Mouse (Mus musculus) CH12.LX (cell line): Measurements from ENCODE around the gene Lamc2.

Source experiments
- CHD2 ChIP-seq: IDR thresholded peaks from 2 replicates; pipeline ENCODE4 v1.6.1; 2011; ENCODE audit warnings: low read length, improper control_type of control experiment
- CTCF ChIP-seq, 2 experiments: IDR thresholded peaks in 1 of 2; conservative IDR thresholded peaks in 1 of 2; 2 replicates each; pipeline ENCODE4 v1.5.1; 2011 to 2012; ENCODE audit warnings: low read depth in 2 of 2, low read length in 2 of 2, improper control_type of control experiment in 1 of 2, inconsistent platforms in 1 of 2, mild to moderate bottlenecking in 1 of 2, moderate library complexity in 1 of 2
- MAX ChIP-seq: IDR thresholded peaks from 2 replicates; pipeline ENCODE4 v1.6.1; 2011; ENCODE audit warnings: low read length, improper control_type of control experiment
- RAD21 ChIP-seq: IDR thresholded peaks from 2 replicates; pipeline ENCODE4 v1.6.1; 2011; ENCODE audit warnings: low read depth, mild to moderate bottlenecking, low read length, improper control_type of control experiment, moderate library complexity

GRCm38 (mm10) chr1:153109346-153109745, 76.9 kb downstream of the Lamc2 start:
- no peak for TF ChIP-seq CTCF (conservative IDR thresholded peaks at IDR 0.05 in 1 of 2, IDR thresholded peaks at IDR 0.05 in 1 of 2; ENCODE audit: low read depth in 2 of 2, low read length in 2 of 2)
- no peak for TF ChIP-seq CHD2
- no peak for TF ChIP-seq RAD21
- no peak for TF ChIP-seq MAX
